Mouse (Mus musculus) embryo, embryonic 11 days (tissue): Measurements from ENCODE around the gene Vps8.

ENCODE experiments used
- DNase-seq: peaks from one replicate; pipeline ENCODE4 v3.0.0-alpha.2; 2015

The Vps8 gene

DNA sequence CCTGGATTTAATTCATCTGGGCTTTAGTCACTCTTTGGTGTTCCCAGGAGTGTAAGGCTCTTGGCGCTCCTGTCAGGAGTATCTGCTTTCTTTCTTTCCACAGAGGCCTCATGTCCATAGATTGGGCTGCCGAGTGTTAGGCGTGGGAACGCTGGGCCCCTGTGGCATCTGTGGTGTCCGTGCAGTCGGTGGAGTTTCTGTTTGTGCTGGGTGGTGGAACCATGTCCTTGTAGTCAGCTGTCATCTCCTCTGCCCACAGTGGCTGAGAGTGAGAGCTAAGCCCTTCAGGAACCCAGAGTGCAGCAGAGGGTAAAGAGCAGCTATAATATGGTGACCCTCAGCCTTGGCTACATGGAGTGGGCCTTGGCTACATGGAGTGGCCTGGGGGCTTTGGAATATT lies 140.4 kb downstream of the Vps8 start:
- DNase-seq: no peak

DNA sequence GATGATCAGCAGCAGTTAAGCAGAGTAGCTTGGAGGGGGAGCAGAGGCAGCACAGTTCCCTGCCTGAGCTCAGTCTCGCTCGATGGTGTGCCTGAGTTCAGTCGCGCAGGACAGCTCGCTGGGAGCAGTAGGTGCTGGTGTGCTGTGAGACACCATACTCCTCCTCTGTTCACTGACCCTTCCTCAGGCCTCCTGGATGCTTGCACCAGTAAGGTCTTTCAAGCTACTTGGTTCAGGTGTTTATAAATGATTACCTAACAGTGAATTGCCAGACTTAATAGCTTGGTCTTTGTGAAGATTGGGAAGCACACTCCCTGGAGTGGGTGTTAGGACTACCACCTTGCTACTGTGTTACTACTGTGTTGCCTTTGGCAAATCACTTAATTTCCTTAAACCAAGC lies 144.2 kb downstream of the Vps8 start:
- no peak for DNase-seq

DNA sequence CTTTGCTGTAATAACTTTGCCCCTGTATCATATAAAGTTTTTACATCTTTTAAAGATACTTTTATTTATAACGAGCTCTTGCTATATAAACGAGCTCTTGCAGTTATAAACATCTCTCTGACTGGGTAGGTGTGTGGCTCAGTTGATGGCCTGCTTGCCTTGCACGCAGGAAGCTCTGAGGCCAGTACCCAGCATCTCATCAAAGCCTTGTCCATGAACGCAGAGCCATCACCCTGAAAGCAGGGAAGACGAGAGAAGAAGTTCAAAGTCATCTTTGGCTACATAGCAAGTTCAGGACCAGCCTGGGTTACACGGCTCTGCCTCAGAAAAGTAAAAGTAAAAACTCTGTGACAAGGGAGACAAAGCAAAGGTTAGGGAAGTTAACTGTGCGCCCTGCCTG lies 147.0 kb downstream of the Vps8 start:
- DNase-seq: no peak

DNA sequence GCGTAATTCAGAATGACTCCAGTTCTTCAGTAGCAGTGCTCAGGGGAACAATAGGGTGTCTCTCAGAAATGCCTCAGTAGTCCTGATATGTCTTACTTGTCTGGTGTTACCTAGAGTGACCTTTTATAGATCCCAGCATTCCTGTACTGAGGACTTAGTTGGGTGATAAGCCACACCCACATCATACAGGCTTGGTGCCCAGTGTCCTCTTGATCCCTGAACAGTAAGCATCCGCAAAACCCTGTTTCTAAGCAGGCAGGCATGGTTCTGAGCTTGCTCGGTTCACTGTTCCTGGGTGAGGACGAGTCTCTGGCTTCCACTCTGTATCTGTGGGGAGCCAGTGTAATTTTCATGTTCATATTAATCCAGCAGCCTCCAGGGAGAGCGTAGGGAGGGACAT lies 147.9 kb downstream of the Vps8 start:
- no peak for DNase-seq

DNA sequence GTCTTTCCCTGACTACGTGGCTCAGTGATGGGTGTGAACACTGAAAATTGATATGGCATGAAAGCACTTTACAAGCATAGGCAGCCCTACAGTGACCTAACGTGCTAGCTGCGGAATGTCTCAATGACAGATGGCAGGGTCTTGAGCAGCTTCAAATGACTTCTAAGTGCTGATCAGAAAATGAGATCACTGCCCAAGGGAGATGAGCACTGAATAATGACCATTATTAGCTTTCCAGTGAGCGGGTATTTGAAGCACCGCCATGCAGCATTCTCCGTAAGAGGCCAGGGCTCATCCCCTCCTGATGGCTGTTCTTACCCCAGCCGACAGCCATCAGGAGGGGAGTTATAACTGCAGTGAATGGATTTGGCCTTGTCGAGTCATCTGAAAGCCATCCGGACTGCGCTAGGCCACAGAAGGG lies 153.1 kb downstream of the Vps8 start:
- DNase-seq: peak; percentile 44

DNA sequence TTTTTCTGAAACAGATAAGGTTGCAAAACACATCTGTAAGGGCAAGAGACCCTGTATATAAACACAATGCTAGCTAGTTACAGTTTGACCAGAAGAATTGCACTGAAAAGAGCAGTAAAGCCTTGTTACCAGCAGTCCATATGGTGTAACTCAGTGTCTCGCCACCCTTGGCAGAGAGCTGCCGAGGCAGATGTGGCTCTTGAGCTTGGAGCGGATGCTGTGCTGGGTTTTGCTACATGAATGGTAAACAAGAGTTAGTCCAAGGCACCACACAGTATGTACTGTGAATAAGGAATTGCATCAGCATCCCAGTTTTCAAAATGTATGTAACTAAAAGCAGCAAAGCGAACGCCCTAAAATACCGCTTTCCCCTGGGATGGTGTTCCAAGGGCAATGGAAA lies 166.2 kb downstream of the Vps8 start:
- DNase-seq: no peak

DNA sequence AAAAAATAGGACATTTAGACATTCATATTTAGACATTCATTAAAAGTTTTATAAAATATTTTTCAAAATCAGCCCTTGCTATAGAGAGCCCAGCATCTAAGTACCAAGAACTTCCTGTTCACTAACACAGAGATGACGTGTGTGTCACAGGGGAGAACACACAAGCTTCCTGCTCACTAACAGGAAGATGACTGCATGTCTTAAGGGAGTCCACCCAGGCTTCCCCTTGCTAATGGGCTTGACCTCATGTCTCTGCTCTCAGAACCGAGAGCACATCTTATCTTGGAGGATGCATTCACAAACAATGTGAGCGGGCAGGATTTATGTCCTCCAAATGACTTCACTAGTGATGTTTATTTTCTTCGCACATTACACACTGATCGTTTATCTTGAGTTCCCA lies 167.9 kb downstream of the Vps8 start:
- peak; percentile 21 for DNase-seq

DNA sequence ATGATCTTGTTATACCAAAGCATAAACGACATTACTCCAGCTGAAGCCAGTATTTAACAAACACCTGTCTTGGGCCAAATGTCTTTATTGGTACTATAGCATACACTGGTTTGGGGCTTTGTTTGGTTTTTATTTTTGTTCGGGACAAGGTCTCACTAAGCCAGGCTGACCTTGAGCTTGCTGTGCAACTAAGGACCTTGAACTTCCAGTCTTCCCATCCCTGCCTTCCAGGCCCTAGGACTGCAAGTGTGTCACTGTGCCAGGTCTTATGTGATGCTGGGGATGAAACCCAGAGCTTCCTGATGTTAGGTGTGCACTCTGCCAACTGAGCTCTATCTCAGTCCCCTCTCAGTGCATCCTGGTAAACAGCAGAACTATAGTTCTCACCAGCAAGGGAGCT lies 168.6 kb downstream of the Vps8 start:
- DNase-seq: no peak

DNA sequence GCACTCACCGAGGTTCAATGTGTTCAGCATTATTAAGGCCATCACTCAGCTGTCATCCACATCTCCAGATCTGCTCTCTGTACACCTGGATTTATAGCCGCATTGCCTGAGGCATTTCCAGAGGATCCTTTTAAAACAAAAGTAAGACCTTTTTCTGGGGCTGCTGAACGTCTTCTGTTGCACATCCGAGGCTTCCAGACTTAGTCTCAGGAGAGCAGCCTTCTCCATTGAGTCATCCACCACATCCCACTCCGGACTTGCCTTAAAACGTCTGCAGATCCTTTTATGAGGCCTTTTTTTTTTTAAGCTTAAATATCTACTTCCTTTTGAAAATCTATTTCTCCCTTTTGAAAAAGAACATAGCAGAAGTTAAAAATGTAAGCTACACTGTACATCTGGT lies 172.6 kb downstream of the Vps8 start:
- DNase-seq: no peak

DNA sequence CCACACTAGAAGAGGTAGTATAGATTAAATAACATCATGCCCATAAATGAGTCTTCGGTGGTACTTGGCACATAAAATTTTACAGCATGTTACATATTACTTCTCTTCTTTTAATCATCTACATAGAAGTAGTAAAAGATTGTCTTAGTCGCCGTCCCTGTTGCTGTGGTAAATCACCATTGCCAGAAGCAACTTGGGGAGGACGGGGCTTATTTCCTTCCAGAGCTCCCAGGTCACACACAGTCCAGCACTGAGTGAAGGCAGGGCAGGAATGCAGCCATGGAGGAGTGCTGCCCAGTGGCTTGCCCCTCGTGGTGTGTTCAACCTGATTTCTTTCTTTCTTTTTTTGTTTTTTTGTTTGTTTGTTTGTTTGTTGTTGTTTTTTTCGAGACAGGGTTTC lies 181.4 kb downstream of the Vps8 start:
- no peak for DNase-seq

DNA sequence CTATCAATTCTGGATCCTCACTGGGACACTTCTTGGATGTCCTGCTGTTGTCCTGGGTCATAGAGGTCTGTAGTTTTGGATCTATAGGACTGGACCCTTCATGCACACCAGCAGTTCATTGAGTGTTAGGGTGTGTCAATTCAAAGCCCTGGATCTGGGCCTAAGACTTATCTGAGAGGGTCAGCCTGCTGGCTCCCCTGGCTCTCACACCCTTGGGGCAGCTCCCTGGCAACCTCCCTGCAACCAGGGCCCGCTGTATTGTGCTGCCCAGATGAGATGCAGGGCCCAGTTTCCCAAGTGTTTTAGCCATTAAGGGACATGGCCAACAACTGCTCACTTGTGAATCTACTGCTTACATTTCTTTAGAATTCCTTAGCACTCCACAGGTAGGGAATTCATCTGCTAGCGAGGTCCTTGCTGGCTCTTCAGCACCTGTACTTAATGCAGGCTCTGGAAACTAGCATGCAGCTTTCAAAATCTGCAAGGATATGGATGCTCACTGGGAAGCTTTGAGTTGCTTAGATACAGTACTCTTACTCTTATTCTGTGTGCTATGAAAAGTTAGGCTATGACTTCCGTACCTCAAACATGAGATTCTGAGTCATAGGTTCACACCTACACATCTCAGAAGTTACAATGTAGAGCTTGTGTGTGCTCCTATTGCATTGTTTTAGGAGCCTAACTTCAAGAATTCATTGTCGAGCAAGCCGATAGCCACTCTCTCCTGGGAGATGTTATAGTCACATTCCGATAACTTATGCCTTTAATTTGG lies 183.5 kb downstream of the Vps8 start:
- no peak for DNase-seq

DNA sequence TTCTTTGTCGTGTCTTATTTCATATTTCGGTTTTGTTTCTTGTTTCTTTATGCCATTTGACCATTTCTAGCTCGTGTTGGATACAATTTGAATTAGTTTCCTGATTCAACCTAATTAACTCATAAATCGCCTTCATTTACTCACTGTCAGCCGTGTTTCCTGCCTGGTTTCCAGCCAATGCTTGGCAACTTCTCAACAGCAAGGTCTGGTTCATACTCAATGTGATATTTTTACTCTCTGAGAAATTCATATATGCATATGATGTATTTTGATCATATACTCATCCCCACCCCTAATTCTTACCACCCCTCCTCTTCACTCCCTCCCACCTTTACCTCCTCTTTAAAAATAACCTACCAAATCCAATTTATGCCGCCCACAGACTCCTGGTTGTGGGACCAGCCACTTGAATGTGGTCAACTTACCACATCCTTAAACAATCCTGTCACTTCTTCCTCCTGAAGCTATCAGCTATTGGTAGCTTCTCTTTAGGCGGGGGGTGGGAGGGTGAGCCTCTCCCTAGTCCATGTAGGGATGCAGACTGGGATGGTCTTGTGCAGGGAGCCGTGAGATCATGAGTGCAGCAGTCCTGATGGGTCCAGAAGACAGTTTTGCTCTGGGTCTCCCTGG lies 184.2 kb downstream of the Vps8 start:
- DNase-seq: no peak

DNA sequence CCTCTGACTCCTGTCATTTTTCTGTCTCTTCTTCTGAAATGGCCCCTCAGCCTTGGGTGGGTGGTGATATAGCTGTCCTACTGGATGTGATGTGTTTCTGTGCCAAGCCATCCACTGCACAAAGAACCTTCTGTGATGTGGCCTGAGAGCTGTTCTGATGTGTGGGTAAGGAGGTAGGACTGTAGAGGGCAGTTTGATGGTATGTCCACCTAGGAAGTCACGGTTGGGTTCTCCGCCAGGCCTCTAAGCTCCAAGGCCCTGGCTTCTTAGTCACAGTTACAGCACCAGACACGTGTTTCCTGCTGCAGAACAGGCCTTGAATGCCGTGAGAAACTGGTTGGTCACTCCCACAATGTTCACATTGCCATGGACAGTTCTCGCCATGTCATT lies 184.7 kb downstream of the Vps8 start:
- DNase-seq: no peak

DNA sequence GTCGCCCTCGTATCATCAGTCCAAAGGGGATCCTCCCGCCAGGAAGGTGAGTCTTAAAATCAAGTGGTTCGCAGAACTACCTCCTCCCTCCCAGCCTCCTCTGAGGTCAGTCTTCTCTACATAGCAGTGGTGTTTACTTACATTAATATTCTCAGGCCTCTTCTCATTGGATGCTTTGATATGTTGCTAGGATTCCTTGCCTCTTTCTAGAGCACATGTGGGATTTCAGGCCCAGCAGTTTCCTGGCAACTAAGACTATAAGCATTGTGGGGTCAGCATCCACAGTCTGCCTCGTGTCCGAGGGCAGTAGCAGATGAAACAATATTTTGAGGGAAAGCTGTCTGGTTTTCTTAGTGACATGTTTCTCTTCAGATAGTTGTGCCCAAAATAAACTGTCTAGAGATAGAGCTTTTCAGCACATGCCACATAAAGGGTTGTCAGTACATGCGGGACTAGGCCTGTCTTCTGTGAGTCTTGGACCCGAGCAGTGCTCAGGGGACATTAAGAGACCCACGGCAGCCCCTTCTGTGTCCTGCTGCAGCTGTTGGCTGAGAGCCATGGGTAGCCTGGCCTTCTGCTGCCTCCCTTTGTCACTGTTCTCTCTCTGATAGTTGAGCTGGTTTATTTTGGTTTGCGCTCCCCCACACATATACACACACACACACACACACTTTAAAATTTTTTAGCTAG lies 185.4 kb downstream of the Vps8 start:
- no peak for DNase-seq

DNA sequence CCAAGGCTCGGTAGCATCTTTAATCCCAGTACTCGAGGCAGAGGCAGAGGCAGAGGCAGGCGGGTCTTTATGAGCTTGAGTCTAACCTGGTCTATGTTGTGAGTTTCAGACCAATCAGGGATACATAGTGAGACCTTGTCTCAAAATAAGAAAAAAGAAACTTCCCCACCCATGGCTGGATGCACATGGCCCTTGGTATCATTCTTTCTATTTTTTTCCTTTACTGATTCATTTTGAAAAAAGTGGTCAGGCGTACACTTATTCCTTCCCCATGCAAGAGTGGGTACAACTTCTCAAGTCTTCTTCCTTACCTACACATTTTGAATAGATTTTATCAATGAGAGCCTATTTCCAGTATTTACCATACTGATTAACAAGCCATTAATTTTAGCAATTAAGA lies 187.6 kb downstream of the Vps8 start:
- DNase-seq: no peak

DNA sequence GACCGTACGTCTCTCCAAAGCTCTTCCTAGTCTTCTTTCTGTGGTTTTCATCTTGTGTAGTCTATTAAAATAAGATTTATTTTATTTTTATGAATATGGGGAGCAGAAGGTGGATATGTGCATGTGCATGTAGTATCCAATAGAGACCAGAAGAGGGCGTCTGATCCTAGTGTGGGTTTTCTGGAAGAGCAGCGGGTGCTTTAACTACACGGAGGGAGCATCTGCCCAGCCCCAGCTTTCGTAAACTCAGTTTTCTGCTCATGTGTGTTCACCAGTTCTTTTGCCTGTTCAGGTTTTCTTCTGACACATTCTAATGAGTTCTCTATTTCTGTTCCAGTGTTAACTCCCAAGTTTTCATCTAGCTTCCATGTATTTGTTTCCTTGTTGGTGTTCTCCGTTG lies 192.9 kb downstream of the Vps8 start:
- DNase-seq: peak; percentile 54

DNA sequence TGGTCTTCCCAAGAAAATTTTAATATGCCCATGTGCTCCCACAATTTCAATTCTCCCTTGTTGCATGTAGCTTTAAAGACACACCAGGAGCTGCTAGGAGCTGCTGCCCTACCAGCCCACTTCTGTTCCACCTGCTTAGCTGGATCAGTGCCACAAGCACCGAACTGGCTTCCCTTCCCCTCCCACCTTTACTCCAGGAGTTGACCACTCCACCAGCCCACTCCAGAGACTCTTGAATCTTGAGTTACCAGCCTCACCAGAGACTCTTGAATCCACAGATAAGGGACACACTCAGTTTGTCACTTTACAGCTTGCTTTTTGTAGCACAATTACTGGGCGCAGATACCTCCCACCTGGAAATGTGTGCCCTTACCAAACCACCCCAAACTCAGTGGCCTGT lies 197.7 kb downstream of the Vps8 start:
- no peak for DNase-seq

DNA sequence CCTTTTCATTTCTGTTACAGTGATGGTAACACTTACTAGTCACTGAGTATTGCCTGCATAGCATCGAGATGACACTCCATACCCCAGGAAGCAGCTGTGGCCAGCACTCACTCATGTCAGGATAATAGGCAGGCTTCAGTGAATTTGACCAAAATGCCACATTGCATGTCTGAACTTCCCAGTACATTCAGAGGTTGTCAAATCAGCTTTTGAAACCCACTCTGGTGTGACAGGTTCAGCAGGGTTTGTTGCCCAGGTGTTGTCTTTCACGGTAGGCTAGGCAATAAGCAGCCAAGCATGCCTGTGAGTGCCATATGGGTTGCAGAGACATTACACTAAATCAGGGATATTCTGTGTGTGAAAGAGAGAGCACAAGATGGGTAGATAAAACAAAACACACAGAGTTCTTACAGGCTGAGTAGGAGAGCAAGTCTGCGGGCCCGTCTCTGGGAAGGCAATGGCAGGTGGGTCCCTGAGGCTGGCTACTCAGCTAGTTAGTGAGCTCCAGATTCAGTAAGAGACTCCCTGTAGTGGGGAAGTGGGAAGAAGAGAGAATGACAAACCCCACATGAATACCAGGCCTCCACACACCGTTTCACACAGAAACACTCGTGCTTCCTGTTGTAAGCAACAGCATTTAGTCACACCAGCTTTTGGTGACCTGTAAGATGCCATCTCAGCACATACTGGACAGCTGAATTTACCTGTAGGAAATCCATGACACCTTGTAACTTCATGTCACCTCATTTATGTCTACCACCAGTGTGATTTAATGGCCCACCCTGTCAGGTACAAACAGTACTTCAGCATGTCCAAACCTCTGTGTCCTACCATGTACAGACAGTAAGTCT lies 203.1 kb downstream of the Vps8 start:
- no peak for DNase-seq

DNA sequence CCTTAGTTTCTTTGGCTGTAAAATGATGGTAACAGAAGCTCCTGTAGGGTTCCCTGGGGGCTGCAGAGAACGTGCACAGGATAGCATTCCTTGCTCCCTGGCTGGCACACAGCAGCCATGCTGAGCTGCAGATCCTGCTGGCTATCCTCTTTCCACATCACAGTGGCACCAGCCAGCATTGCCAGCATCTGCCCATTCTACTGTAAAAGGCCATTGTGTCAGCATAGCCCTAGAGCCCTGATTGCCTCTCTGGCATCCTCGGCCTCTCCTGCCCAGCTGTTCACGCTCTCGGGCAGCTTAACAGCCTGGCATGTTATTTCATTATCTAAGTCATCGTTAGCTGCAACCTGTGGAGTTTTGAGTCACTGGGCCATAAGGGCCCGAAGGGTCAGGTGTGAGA lies 204.3 kb downstream of the Vps8 start:
- DNase-seq: no peak

DNA sequence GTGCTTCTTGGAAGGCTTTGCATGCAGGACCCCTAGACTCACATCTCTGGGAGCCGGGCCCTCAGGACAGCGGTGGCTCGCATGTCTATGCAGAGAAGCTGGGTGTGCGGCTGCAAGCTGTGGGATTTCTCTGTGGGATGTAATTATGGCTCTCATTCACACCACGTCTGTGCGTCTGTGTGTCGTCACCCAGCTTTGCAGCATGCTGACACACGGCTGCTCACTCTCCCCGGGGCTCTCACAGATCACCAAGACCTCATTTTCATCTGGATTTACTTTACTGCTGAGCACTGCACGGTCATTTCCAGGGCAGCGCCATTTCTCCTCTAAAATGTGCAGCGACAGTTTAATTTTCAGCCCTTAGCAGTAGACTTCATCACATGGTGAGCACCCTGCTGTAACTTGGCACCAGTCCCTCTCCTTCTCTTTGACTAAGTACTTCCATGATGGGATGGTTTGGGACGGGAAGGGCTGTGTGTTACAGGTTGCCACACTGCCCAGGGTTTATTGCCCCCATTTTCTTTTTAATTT lies 205.2 kb downstream of the Vps8 start:
- DNase-seq: no peak

DNA sequence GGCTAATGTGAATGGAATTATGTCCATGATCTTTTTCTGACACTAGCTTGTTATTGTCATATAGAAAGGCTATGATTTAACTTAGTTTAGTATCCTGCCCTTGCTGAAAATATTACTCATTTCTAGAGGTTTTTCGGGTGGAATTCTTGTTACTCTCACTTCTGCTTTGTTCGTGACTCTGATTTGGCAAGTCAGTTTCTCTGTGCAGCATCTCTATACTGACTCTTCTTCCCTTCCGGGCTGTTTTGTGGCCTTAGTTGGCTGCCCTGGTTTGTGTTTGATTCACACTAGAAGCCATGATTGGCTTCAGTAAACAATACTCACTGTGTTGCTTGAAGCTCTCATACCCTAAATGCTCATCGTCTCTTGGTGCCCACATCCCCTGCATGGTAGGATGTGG lies 207.7 kb downstream of the Vps8 start:
- DNase-seq: no peak

DNA sequence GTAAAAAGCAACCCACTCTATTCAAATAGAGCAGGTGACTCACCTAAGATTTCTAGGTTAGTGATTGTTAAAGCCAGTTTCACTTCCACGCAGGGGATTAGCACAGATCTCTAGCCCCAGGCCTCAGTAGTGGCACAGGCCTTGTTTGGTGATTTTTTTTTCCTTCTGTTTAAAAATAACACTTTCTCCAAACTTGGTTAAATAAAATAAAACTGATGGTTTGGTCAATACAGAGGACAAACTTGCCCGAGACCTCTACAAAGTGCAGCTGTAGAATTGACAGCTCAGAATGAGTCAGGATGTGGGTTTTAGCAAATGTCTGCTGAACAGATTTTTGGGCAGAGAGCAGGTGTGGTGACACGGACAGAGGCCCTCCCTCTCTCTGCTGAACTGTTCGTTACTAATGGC lies 208.9 kb downstream of the Vps8 start:
- no peak for DNase-seq

DNA sequence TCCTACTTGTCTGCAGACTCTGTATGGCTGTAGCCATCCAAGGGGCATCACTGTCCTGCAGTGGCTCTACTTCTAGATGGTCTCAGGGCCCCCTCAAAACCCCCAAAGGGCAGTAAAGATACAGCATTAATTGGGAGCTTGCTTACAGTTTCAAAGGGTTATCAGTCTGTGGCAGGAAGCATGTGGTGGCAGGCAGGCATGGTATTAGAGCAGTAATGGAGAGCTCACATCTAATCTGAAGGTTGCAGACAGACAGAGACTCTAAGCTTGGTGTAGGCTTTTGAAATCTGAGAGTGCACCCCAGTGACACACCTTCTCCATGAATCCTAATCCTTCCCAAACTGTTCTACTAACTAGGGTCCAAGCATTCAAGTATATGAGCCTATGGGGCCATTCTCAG lies 211.5 kb downstream of the Vps8 start:
- no peak for DNase-seq
